Mouse (Mus musculus) bone marrow macrophage, adult 2 months (primary cell): ENCODE results near the gene Cldn19.

Experiments
- CTCF ChIP-seq: IDR thresholded peaks from 2 replicates; pipeline ENCODE4 v1.5.1; 2012; ENCODE audit warnings: low read depth, mild to moderate bottlenecking, low read length, moderate library complexity
- POLR2A ChIP-seq: IDR thresholded peaks from 2 replicates; pipeline ENCODE4 v1.6.1; 2012; ENCODE audit warnings: mild to moderate bottlenecking, low read depth, low read length, borderline replicate concordance

GRCm38 (mm10) chr4:119245556-119245955, 9.7 kb upstream of the Cldn19 start:
- TF ChIP-seq CTCF (no peak), POLR2A (no peak)
